Mouse (Mus musculus) intestine, postnatal 0 days (tissue): ENCODE results near the gene Otof. TPM values are rescaled to one million over a fixed set of nuclear protein-coding genes. Genes with fewer than 3 reads are reported as not detected.

ENCODE experiments used
- ATAC-seq: fragments of 200-750 bp; cut with Nextera tagmentation; 2 replicates; pipeline ENCODE4 v1.8.0; 2017; ENCODE audit warnings: mild to moderate bottlenecking, moderate TSS enrichment, moderate library complexity
- H3K27ac ChIP-seq: fragments of 300-500 bp; sonication (generic); 2 replicates; pipeline ENCODE4 v1.5.1; 2014; ENCODE audit warnings: mild to moderate bottlenecking, low read depth, low read length, moderate library complexity
- H3K27me3 ChIP-seq: fragments of 300-500 bp; sonication (generic); replicated peaks from 2 replicates; pipeline ENCODE4 v1.6.1; 2014; ENCODE audit warnings: low read length, mixed read lengths; ENCODE audit not compliant: control insufficient read depth, insufficient read depth
- H3K36me3 ChIP-seq: fragments of 300-500 bp; sonication (generic); 2 replicates; pipeline ENCODE4 v1.6.1; 2014; ENCODE audit warnings: mild to moderate bottlenecking, moderate library complexity; ENCODE audit not compliant: control insufficient read depth, insufficient read depth
- H3K4me1 ChIP-seq: fragments of 300-500 bp; sonication (generic); replicated peaks from 2 replicates; pipeline ENCODE4 v1.6.1; 2014; ENCODE audit warnings: antibody characterized with exemption, low read length, mixed read lengths; ENCODE audit not compliant: control insufficient read depth, insufficient read depth
- H3K4me2 ChIP-seq: fragments of 300-500 bp; sonication (generic); replicated peaks from 2 replicates; pipeline ENCODE4 v1.6.1; 2014; ENCODE audit warnings: low read depth, mild to moderate bottlenecking, moderate library complexity
- H3K4me3 ChIP-seq: fragments of 300-500 bp; sonication (generic); 2 replicates; pipeline ENCODE4 v1.5.1; 2014; ENCODE audit warnings: low read depth, low read length
- H3K9ac ChIP-seq: fragments of 300-500 bp; sonication (generic); 2 replicates; pipeline ENCODE4 v1.6.1; 2014; ENCODE audit warnings: mild to moderate bottlenecking, low read depth, low read length
- H3K9me3 ChIP-seq: fragments of 300-500 bp; sonication (generic); 2 replicates; pipeline ENCODE4 v1.6.1; 2016; ENCODE audit warnings: mixed run types; ENCODE audit not compliant: control insufficient read depth
- CTCF ChIP-seq: sonication (generic); IDR thresholded peaks from 2 replicates; pipeline ENCODE4 v1.5.1; 2016; ENCODE audit warnings: low read depth, mild to moderate bottlenecking, control low read depth, antibody characterized with exemption, moderate library complexity
- WGBS: fragments of 180-500 bp; shearing (Covaris S2); extraction: QIAGEN DNeasy Blood & Tissue Kit; methylation state at CpG from one replicate; pipeline ENCODE4 v1.1.7; 2014; 5-methylcytosine and 5-hydroxymethylcytosine counted together
- polyA plus RNA-seq: library from polyadenylated mRNA; unstranded; fragments of >200 nt; fragmentation: Nextera tagmentation; extraction: Ambion mirVana; gene quantifications from 2 replicates; pipeline ENCODE4 v1.2.1, GENCODE M21; 2015

The Otof gene
- polyA plus RNA-seq = 0.05 and 0.09 TPM in 2 replicates

DNA sequence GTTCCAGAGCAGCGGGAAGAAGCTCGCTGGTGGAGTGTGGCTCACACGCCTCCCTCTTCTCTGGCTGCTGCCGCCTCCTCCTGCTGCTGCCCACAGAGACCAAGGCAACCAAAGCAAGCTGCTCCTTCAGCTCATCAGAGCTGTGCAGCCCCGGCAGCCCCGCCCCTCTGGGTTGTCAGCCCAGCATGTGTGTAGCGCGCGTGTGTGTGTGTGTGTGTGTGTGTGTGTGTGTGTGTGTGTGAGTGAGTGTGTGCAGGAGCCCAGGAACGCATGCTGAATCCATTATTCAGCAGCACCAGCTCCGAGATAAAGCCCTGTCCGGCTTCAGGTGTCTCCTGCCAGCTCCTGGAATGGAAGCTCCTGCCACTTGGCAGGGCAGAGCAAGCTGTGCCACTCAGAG lies at the start of gene Otof:
Otof (minus strand) TSS at position 112 of the 400 bp plus-strand sequence.
- no peaks in the 10 kb centered on the region for H3K36me3 ChIP-seq
- TF ChIP-seq CTCF = no peak
- no peak for ATAC-seq
- H3K27me3 ChIP-seq = peaks cover 11% of the 10 kb centered on the region
- 14% methylated on average over 12 of the region's 12 CpGs for WGBS
- no peak within 1 kb of the TSS for H3K4me2 ChIP-seq
- no peaks in the 10 kb centered on the region for H3K4me1 ChIP-seq
- H3K9ac ChIP-seq = no peak within 1 kb of the TSS
- no peak within 1 kb of the TSS for H3K27ac ChIP-seq
- no peak within 1 kb of the TSS for H3K4me3 ChIP-seq
- no peaks in the 10 kb centered on the region for H3K9me3 ChIP-seq

GRCm38 (mm10) chr5:30497299-30497698 lies 35.6 kb upstream of the Otof start:
- Histone ChIP-seq H3K4me3 (no peak overlapping the region), H3K27me3 (no peaks in the 10 kb centered on the region), H3K9me3 (no peaks in the 10 kb centered on the region), H3K36me3 (no peaks in the 10 kb centered on the region), H3K27ac (no peak overlapping the region), H3K4me2 (no peak overlapping the region), H3K9ac (no peak overlapping the region), H3K4me1 (no peaks in the 10 kb centered on the region)
- no peak for TF ChIP-seq CTCF
- ATAC-seq = no peak
- 77% methylated on average over 7 of the region's 7 CpGs for WGBS

DNA sequence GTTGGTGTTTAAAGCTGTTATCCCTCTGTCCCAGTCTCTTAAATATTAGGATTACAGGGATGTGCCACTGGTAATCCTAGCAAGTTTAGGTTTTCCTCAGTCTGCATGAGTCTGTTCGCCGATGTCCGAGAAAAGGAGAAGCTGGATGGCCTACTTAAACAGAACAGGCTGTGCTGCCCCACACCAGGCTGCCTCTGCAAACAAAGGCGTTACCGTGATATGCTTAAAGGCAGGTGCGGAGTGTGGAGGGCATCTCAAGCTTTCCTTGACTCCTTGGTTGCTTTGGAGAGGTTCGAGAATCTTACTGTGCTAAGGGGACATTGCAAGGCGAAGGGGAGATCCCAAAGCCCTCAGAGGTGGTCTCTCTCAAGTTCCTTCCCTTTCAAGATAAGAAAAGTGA lies 35.1 kb upstream of the Otof start:
- no peaks in the 10 kb centered on the region for H3K27me3 ChIP-seq
- no peak overlapping the region for H3K9ac ChIP-seq
- no peak overlapping the region for H3K4me2 ChIP-seq
- no peak for ATAC-seq
- no peak for TF ChIP-seq CTCF
- 42% methylated on average over 8 of the region's 8 CpGs for WGBS
- H3K27ac ChIP-seq = no peak overlapping the region
- H3K4me3 ChIP-seq = no peak overlapping the region
- no peaks in the 10 kb centered on the region for H3K9me3 ChIP-seq
- no peaks in the 10 kb centered on the region for H3K4me1 ChIP-seq
- H3K36me3 ChIP-seq = no peaks in the 10 kb centered on the region

GRCm38 (mm10) chr5:30495288-30495687 lies 33.6 kb upstream of the Otof start:
- no peaks in the 10 kb centered on the region for H3K4me1 ChIP-seq
- no peaks in the 10 kb centered on the region for H3K36me3 ChIP-seq
- H3K4me2 ChIP-seq = no peak overlapping the region
- ATAC-seq = no peak
- no peak for TF ChIP-seq CTCF
- no peaks in the 10 kb centered on the region for H3K9me3 ChIP-seq
- no peak overlapping the region for H3K27ac ChIP-seq
- WGBS = 58% methylated on average over 2 of the region's 2 CpGs
- no peak overlapping the region for H3K4me3 ChIP-seq
- H3K9ac ChIP-seq = no peak overlapping the region
- no peaks in the 10 kb centered on the region for H3K27me3 ChIP-seq

DNA sequence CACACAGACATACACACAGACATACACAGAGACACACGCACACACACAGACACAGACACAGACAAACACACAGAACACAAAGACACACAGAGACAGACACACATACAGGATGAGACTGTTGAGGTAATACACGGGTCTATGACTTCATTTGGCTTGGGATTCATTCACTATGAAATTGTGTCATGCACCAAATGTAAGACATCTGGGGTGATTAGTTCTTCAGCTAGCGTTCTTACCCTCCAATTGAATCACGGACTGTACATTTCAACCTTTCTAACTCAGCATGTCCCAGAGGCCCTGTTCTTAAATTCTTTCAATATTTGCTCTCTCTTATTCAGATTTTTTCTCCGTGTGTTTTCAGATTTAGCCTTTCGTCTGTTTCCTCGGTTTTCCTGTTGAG lies 32.9 kb upstream of the Otof start:
- H3K27ac ChIP-seq = no peak overlapping the region
- no peak overlapping the region for H3K4me2 ChIP-seq
- H3K9ac ChIP-seq = no peak overlapping the region
- no peaks in the 10 kb centered on the region for H3K9me3 ChIP-seq
- H3K4me1 ChIP-seq = no peaks in the 10 kb centered on the region
- TF ChIP-seq CTCF = no peak
- WGBS = 71% methylated on average over 7 of the region's 7 CpGs
- no peaks in the 10 kb centered on the region for H3K27me3 ChIP-seq
- no peak overlapping the region for H3K4me3 ChIP-seq
- ATAC-seq = no peak
- H3K36me3 ChIP-seq = no peaks in the 10 kb centered on the region

DNA sequence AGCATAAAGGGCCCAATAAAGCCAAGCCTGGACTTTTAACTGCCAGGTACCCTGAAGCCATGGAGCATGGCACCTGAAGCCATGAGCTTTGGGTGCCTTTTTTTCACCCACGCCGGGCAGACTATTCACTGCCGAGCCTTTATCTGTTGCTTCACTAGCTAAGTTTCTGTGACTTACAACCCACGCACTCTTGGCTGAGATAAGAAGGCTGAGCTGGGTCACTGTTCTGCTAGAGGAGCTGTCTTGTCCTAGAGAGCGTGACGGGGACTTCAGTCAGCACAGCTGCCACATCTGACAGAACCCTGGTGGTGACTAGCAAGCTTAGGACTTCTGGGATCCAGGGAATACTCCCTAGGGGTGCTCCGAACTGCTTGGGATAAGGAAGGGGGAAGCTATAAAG lies 32.0 kb upstream of the Otof start:
- no peak overlapping the region for H3K9ac ChIP-seq
- H3K4me3 ChIP-seq = no peak overlapping the region
- no peak for ATAC-seq
- H3K27ac ChIP-seq = no peak overlapping the region
- no peak for TF ChIP-seq CTCF
- no peaks in the 10 kb centered on the region for H3K27me3 ChIP-seq
- no peaks in the 10 kb centered on the region for H3K9me3 ChIP-seq
- WGBS = 64% methylated on average over 7 of the region's 7 CpGs
- no peaks in the 10 kb centered on the region for H3K4me1 ChIP-seq
- H3K4me2 ChIP-seq = no peak overlapping the region
- H3K36me3 ChIP-seq = no peaks in the 10 kb centered on the region

DNA sequence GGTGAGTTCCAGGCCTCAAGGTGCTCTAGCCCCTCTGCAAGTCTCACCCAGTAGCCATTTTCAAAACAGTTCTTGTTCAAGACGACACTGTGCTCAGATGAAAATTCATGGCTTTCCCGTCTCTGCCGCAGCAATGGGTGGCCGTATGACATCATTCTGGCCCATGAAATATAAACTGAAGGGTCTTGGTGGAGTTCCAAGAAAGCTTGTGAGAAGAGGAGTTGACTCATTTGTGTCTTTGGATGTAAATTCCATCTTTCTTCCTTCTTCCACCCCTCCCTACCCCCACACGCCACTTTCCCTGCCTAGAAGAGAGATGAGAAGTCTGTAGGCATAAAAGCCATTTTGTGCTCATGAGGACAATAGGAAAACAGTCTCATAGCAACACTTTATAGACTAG lies 29.1 kb upstream of the Otof start:
- H3K4me1 ChIP-seq = no peaks in the 10 kb centered on the region
- H3K9ac ChIP-seq = no peak overlapping the region
- ATAC-seq = no peak
- TF ChIP-seq CTCF = no peak
- H3K27me3 ChIP-seq = no peaks in the 10 kb centered on the region
- H3K4me3 ChIP-seq = no peak overlapping the region
- H3K27ac ChIP-seq = no peak overlapping the region
- 70% methylated on average over 5 of the region's 5 CpGs for WGBS
- no peaks in the 10 kb centered on the region for H3K36me3 ChIP-seq
- no peaks in the 10 kb centered on the region for H3K9me3 ChIP-seq
- no peak overlapping the region for H3K4me2 ChIP-seq
